Mouse (Mus musculus): ENCODE results near the gene Eps8l2. TPM values are rescaled to one million over a fixed set of nuclear protein-coding genes. Genes with fewer than 3 reads are reported as not detected.

The Eps8l2 gene
- not detected for polyA plus RNA-seq (2017; shearing (Covaris generic))

DNA sequence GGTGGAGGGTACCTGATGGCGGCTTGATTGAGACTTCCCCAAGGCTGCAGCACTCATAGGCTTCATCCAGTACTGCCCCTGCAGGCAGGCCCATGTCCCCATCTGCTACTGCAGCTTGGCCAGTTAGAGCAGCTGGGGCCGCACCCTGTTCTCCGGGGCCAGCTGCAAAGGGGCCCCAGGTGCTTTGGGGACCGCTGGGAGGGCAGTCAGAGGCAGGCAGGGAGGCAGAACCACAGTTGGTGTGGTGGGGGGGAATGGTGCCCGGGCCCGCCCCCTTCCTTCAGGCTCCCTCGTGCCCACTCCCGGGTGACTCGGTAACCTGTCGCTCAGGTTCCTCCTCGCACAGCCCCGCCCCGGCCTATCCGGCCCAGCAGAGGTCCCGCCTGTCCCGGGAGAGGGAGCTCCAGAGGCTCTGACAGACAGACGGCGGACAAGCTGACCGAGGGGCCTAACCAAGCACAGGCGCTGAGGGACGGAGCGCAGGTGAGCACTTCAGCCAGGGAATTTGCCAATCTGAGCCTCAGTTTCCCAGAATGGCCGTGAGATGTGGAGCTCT, at the start of gene Eps8l2:
Gene Eps8l2 (plus strand): TSS at position 305 of the 556 bp plus-strand sequence.

DNA sequence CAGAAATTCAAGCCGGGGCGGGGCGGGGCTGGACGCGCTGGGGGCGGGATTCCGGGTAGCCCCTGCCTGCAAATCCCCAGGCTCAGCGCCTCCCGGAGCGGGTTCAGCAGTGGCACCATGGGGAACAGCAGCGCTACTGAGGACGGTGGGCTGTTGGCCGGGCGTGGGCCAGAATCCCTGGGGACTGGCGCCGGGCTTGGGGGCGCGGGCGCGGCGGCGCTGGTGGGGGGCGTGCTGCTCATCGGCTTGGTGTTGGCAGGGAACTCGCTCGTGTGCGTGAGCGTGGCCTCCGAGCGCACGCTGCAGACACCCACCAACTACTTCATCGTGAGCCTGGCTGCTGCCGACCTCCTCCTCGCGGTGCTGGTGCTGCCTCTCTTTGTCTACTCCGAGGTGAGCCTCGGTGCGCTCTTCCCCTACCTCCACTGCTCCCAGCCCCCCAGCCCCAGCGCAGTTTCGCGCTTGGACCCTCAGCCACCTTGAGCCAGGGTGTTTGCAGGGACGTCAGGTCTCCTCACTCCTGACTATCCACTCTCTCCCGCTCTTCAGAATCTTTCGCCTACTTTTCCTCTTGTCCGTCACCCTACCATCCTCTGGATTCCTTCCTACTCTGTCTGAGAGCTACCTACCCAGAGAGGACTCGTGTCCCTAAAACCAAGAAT, 46.6 kb upstream of the Eps8l2 start, which contains the start of gene Drd4:
Gene Drd4 (plus strand): TSS at position 86 of the 662 bp plus-strand sequence.

GRCm38 (mm10) chr7:141327469-141328372, 11.0 kb upstream of the Eps8l2 start, which contains the start of the genes Deaf1 and Tmem80:
TSS of gene Deaf1 (minus strand) at chr7:141327690.
TSS of gene Tmem80 (plus strand) at chr7:141327739.

DNA sequence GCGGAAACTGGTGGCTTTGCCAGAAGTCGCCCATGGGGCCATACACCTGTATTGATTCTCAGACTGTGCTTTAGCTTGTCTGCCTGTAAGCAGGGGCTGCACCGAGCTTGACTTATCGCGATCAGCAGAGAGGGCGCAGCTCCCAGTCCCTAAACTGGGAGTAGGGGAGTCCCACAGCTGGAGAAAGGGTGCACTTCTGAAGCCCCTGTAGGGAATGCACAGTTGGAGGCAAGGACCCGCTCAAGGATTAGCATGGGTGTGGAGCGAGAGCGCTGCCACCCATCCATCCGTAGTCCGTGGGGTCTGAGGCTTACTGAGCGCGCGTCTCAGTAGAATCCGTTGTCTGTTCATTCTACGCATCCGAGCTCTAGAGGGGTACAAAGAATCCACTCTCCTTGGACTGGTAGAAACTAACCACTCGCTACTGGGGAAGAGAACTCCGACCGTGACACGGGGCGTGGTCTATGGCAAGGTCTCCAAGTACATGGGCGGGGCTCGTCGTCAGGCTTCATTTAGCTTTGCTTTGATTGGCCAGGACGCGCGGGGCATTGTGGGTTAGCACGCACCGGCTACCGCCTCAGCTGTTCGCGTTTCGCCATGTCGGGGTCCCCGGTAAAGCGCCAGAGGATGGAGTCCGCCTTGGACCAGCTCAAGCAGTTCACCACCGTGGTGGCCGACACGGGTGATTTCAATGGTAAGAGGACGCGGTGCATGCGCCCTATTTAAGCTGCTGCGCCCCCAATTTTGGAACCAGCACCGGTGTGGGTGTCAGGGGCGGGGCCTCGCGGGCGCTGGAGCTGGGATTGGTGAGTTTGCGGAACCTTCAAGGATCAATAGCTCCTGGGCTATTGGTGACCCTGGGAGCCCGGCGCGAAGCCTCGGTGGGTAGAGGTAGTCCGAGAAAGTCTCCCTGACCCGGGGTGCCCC, 53.2 kb downstream of the Eps8l2 start, which contains the start of gene Taldo1:
Gene Taldo1 (plus strand): TSS at position 575 of the 927 bp plus-strand sequence.

Other genes starting within 250 kb of the Eps8l2 start
- gene Sigirr, start 238.3 kb upstream of the Eps8l2 start, polyA plus RNA-seq (2017; shearing (Covaris generic)) = 240 TPM
- 0.54 TPM for gene Ano9, start 221.1 kb upstream of the Eps8l2 start, polyA plus RNA-seq (2017; shearing (Covaris generic))
- 17.4 TPM for gene Ptdss2, start 216.5 kb upstream of the Eps8l2 start, polyA plus RNA-seq (2017; shearing (Covaris generic))
- 160 TPM for gene Rnh1, start 166.0 kb upstream of the Eps8l2 start, polyA plus RNA-seq (2017; shearing (Covaris generic))
- gene Hras, start 144.9 kb upstream of the Eps8l2 start, polyA plus RNA-seq (2017; shearing (Covaris generic)) = 4.6 TPM
- 3.6 TPM for gene Lrrc56, start 144.7 kb upstream of the Eps8l2 start, polyA plus RNA-seq (2017; shearing (Covaris generic))
- gene Lmntd2, start 124.8 kb upstream of the Eps8l2 start, polyA plus RNA-seq (2017; shearing (Covaris generic)) = 14.3 TPM
- gene Rassf7, start 123.0 kb upstream of the Eps8l2 start, polyA plus RNA-seq (2017; shearing (Covaris generic)) = 22.1 TPM
- 130 TPM for gene Phrf1, start 110.1 kb upstream of the Eps8l2 start, polyA plus RNA-seq (2017; shearing (Covaris generic))
- 110 TPM for gene Irf7, start 72.4 kb upstream of the Eps8l2 start, polyA plus RNA-seq (2017; shearing (Covaris generic))
- not detected for gene Cdhr5, start 62.1 kb upstream of the Eps8l2 start, polyA plus RNA-seq (2017; shearing (Covaris generic))
- gene Sct, start 59.7 kb upstream of the Eps8l2 start, polyA plus RNA-seq (2017; shearing (Covaris generic)) = not detected
- gene Drd4, start 46.9 kb upstream of the Eps8l2 start, polyA plus RNA-seq (2017; shearing (Covaris generic)) = not detected
- gene Deaf1, start 11.2 kb upstream of the Eps8l2 start, polyA plus RNA-seq (2017; shearing (Covaris generic)) = 14.8 TPM
- 37.9 TPM for gene Tmem80, start 11.1 kb upstream of the Eps8l2 start, polyA plus RNA-seq (2017; shearing (Covaris generic))
- 364 TPM for gene Taldo1, start 53.3 kb downstream of the Eps8l2 start, polyA plus RNA-seq (2017; shearing (Covaris generic))
- gene Gatd1, start 75.3 kb downstream of the Eps8l2 start, polyA plus RNA-seq (2017; shearing (Covaris generic)) = 82.8 TPM
- 0.38 TPM for gene Cend1, start 90.6 kb downstream of the Eps8l2 start, polyA plus RNA-seq (2017; shearing (Covaris generic))
- 75.3 TPM for gene Slc25a22, start 99.0 kb downstream of the Eps8l2 start, polyA plus RNA-seq (2017; shearing (Covaris generic))
- gene Pidd1, start 105.1 kb downstream of the Eps8l2 start, polyA plus RNA-seq (2017; shearing (Covaris generic)) = 10.2 TPM
- 1,938 TPM for gene Rplp2, start 108.5 kb downstream of the Eps8l2 start, polyA plus RNA-seq (2017; shearing (Covaris generic))
- 87.0 TPM for gene Pnpla2, start 116.3 kb downstream of the Eps8l2 start, polyA plus RNA-seq (2017; shearing (Covaris generic))
- 0.62 TPM for gene Cracr2b, start 122.2 kb downstream of the Eps8l2 start, polyA plus RNA-seq (2017; shearing (Covaris generic))
- gene Cd151, start 128.5 kb downstream of the Eps8l2 start, polyA plus RNA-seq (2017; shearing (Covaris generic)) = 7.4 TPM
- gene Polr2l, start 136.3 kb downstream of the Eps8l2 start, polyA plus RNA-seq (2017; shearing (Covaris generic)) = 30.8 TPM
- gene Tspan4, start 136.4 kb downstream of the Eps8l2 start, polyA plus RNA-seq (2017; shearing (Covaris generic)) = 3.1 TPM
- 28.2 TPM for gene Chid1, start 201.0 kb downstream of the Eps8l2 start, polyA plus RNA-seq (2017; shearing (Covaris generic))
- 21.7 TPM for gene Ap2a2, start 223.3 kb downstream of the Eps8l2 start, polyA plus RNA-seq (2017; shearing (Covaris generic))

Data from activated CD4-positive, CD25-positive, alpha-beta regulatory T cell, adult 9 weeks (primary cell).